Mouse (Mus musculus): Measurements from ENCODE around the gene Clps.

- TF ChIP-seq POLR2A (IDR thresholded peaks at IDR 0.05; ENCODE audit: extremely low read depth, insufficient read depth, low read length), result no peak
- TF ChIP-seq CTCF (IDR thresholded peaks at IDR 0.05; ENCODE audit: extremely low read depth, insufficient read depth, low read length), result no peak
Measured at GRCm38 (mm10) chr17:28590596-28590995, 30.0 kb upstream of the Clps start.

Measured in cortical plate, adult 2 months (tissue).